Mouse (Mus musculus): ENCODE measurements around the gene 9430015G10Rik.

- no peak for TF ChIP-seq CTCF (IDR thresholded peaks at IDR 0.05; ENCODE audit: borderline replicate concordance, control insufficient read depth, extremely low read depth, insufficient read depth, low read length, poor library complexity)
- TF ChIP-seq POLR2A (IDR thresholded peaks at IDR 0.05; ENCODE audit: control insufficient read depth, extremely low read depth, insufficient read depth, low read length, poor library complexity), result no peak
Measured at GRCm38 (mm10) chr4:156168611-156169010, 58.8 kb downstream of the 9430015G10Rik start.
